Comparison of ENCODE assay signal across 29 mouse cellular contexts in genomic region chr6:34662626-34663025, GRCm38 (mm10).
"Had no signal": no experiment of that assay in that cellular context is flagged by ENCODE, and none has a peak within 500 bp of the region (broad histone marks: within the 10 kb centered on the region; RNA-seq: fewer than 3 reads in every experiment).

No protein-coding gene starts in this region.

- H3K9ac ChIP-seq: forebrain, postnatal 0 days; heart, embryonic 12.5 days; heart, embryonic 15.5 days; hindbrain, embryonic 12.5 days; hindbrain, embryonic 14.5 days; intestine, embryonic 15.5 days; kidney, embryonic 15.5 days; limb, embryonic 12.5 days; liver, embryonic 13.5 days had no signal

- H3K27ac ChIP-seq: gastrocnemius, adult 2 months; heart, embryonic 10.5 days; heart, embryonic 15.5 days; hindbrain, embryonic 10.5 days; hindbrain, embryonic 12.5 days; hindbrain, embryonic 14.5 days; intestine, embryonic 15.5 days; kidney, embryonic 15.5 days; kidney, postnatal 0 days; layer of hippocampus, adult 2 months; left cerebral cortex, adult 2 months; limb, embryonic 10.5 days; limb, embryonic 12.5 days; liver, embryonic 13.5 days had no signal

- H3K4me3 ChIP-seq: gastrocnemius, adult 2 months; heart, embryonic 10.5 days; heart, embryonic 12.5 days; heart, embryonic 15.5 days; hindbrain, embryonic 10.5 days; hindbrain, embryonic 12.5 days; intestine, embryonic 15.5 days; kidney, embryonic 15.5 days; layer of hippocampus, adult 2 months; left cerebral cortex, adult 2 months; limb, embryonic 10.5 days; limb, embryonic 12.5 days; liver, embryonic 13.5 days had no signal

- H3K27me3 ChIP-seq: heart, embryonic 12.5 days; heart, embryonic 15.5 days; hindbrain, embryonic 12.5 days; intestine, embryonic 15.5 days; kidney, embryonic 15.5 days; limb, embryonic 12.5 days; liver, embryonic 13.5 days had no signal

- H3K4me2 ChIP-seq: heart, embryonic 12.5 days; heart, embryonic 15.5 days; hindbrain, embryonic 12.5 days; hindbrain, embryonic 14.5 days; intestine, embryonic 15.5 days; kidney, embryonic 15.5 days; limb, embryonic 12.5 days; liver, embryonic 13.5 days had no signal

- H3K36me3 ChIP-seq: hindbrain, embryonic 10.5 days; hindbrain, embryonic 12.5 days; intestine, embryonic 15.5 days; limb, embryonic 10.5 days; liver, embryonic 13.5 days had no signal

- H3K9me3 ChIP-seq: heart, embryonic 10.5 days; heart, embryonic 15.5 days; hindbrain, embryonic 10.5 days; hindbrain, embryonic 12.5 days; intestine, embryonic 15.5 days; kidney, embryonic 15.5 days; limb, embryonic 10.5 days; limb, embryonic 12.5 days; liver, embryonic 13.5 days had no signal

- DNase-seq: forebrain, postnatal 0 days; gastrocnemius, adult 2 months; gastrocnemius, postnatal 10 days; gastrocnemius, postnatal 25 days; heart, adult 18-20 months; heart, postnatal 14 days; heart, postnatal 4 days; kidney, adult 18-20 months; kidney, adult 8-10 months; kidney, postnatal 14 days; kidney, postnatal 36 days; liver; liver, embryonic 13.5 days had no signal

- ATAC-seq: forebrain, postnatal 0 days; hindbrain, embryonic 16.5 days; inflammation-experienced regulatory T-cells, adult 6 months; intestine, embryonic 15.5 days; intestine, postnatal 0 days had no signal

- H3K4me1 ChIP-seq: hindbrain, embryonic 12.5 days; limb, embryonic 10.5 days; liver, embryonic 13.5 days had no signal
